Mouse (Mus musculus) embryonic facial prominence, embryonic 14.5 days (tissue): Measurements from ENCODE around the gene Theg. TPM values are rescaled to one million over a fixed set of nuclear protein-coding genes. Genes with fewer than 3 reads are reported as not detected.

Experiments
- ATAC-seq: fragments of 200-750 bp; cut with Nextera tagmentation; 2 replicates; pipeline ENCODE4 v1.8.0; 2017; ENCODE audit warnings: low read depth, moderate number of reproducible peaks, moderate TSS enrichment
- DNase-seq: peaks from one replicate; pipeline ENCODE4 v3.0.0-alpha.2; 2015; ENCODE audit warnings: low spot score
- H3K27ac ChIP-seq: fragments of 300-500 bp; sonication (generic); replicated peaks from 2 replicates; pipeline ENCODE4 v1.5.1; 2014; ENCODE audit warnings: low read depth, mild to moderate bottlenecking, low read length, moderate library complexity
- H3K27me3 ChIP-seq: fragments of 300-500 bp; sonication (generic); replicated peaks from 2 replicates; pipeline ENCODE4 v1.6.1; 2014; ENCODE audit warnings: low read length; ENCODE audit not compliant: control insufficient read depth, insufficient read depth
- H3K36me3 ChIP-seq: fragments of 300-500 bp; sonication (generic); 2 replicates; pipeline ENCODE4 v1.6.1; 2014; ENCODE audit warnings: low read length, mixed read lengths; ENCODE audit not compliant: control insufficient read depth, insufficient read depth
- H3K4me1 ChIP-seq: fragments of 300-500 bp; sonication (generic); 2 replicates; pipeline ENCODE4 v1.6.1; 2014; ENCODE audit warnings: antibody characterized with exemption, low read length; ENCODE audit not compliant: control insufficient read depth, insufficient read depth
- H3K4me2 ChIP-seq: fragments of 300-500 bp; sonication (generic); 2 replicates; pipeline ENCODE4 v1.6.1; 2014; ENCODE audit warnings: low read depth, mild to moderate bottlenecking, low read length, moderate library complexity, mixed read lengths
- H3K4me3 ChIP-seq: fragments of 300-500 bp; sonication (generic); 2 replicates; pipeline ENCODE4 v1.5.1; 2014; ENCODE audit warnings: low read depth, mild to moderate bottlenecking, low read length
- H3K9ac ChIP-seq: fragments of 300-500 bp; sonication (generic); 2 replicates; pipeline ENCODE4 v1.6.1; 2014; ENCODE audit warnings: low read depth, mild to moderate bottlenecking, low read length, moderate library complexity, mixed read lengths
- H3K9me3 ChIP-seq: fragments of 300-500 bp; sonication (generic); 2 replicates; pipeline ENCODE4 v1.6.1; 2016; ENCODE audit warnings: low read length; ENCODE audit not compliant: control insufficient read depth
- WGBS: fragments of 180-500 bp; shearing (Covaris S2); extraction: QIAGEN DNeasy Blood & Tissue Kit; methylation state at CpG from one replicate; pipeline ENCODE4 v1.1.7; 2014; 5-methylcytosine and 5-hydroxymethylcytosine counted together
- polyA plus RNA-seq: library from polyadenylated mRNA; unstranded; fragments of >200 nt; fragmentation: Nextera tagmentation; extraction: Ambion mirVana; gene quantifications from 2 replicates; pipeline ENCODE4 v1.2.1, GENCODE M21; 2014

The Theg gene
- polyA plus RNA-seq, 1 experiment from 2014 or later, result not detected

DNA sequence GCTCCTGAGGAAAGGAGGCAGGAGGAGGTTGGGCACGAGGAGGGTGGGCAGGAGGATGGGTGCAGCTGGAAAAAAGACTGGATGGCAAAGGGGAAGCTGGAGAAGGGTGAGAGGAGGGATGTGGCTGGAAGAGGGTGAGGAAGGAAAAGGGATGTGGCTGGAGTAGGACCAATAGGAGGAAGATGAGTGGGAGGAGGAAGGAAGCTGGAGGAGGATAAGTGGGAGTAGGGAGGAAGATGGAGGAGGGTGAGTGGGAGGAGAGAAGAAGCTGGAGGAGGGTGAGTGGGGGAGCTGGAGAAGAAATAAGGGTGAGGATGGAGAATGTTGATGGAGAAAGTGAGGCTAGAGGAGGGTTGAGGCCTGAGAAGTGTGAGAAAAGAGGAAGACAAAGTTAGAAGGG lies 51.7 kb downstream of the Theg start:
- Histone ChIP-seq H3K27me3 (no peaks in the 10 kb centered on the region), H3K9ac (no peak overlapping the region), H3K4me2 (no peak overlapping the region), H3K27ac (no peak overlapping the region), H3K4me1 (peaks cover 6% of the 10 kb centered on the region; the same call in 1 of the 2 replicates), H3K9me3 (no peaks in the 10 kb centered on the region), H3K36me3 (peaks cover 23% of the 10 kb centered on the region), H3K4me3 (no peak overlapping the region)
- DNase-seq (no peak), ATAC-seq (no peak)
- 63% methylated on average over 1 of the region's 1 CpGs for WGBS

DNA sequence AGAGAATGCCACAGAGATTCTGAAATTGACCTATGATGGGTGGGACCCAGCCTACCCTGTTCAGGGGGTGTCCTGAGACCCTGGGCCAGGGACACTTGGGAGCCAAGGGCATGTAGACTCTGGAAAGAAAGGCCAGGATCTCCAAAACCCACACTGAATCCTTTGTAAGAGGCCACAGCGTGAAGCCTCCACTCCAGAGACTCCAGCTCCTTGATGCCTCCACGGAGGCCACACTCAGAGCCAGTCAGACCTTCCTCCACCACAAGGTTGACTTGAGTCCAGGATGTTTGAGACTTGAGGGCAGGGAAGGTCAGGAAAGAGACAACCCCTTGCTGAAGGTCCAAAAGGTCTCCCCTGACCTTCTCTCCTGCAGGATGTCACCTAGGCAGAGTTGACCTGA lies 52.7 kb downstream of the Theg start:
- WGBS, result 83% methylated on average over 2 of the region's 2 CpGs
- Histone ChIP-seq H3K9ac (no peak overlapping the region), H3K36me3 (peaks cover 13% of the 10 kb centered on the region; the same call in 1 of the 2 replicates), H3K4me2 (no peak overlapping the region), H3K4me1 (peaks cover 6% of the 10 kb centered on the region; the same call in 1 of the 2 replicates), H3K27ac (no peak overlapping the region), H3K9me3 (no peaks in the 10 kb centered on the region), H3K4me3 (no peak overlapping the region), H3K27me3 (no peaks in the 10 kb centered on the region)
- ATAC-seq (no peak), DNase-seq (no peak)

DNA sequence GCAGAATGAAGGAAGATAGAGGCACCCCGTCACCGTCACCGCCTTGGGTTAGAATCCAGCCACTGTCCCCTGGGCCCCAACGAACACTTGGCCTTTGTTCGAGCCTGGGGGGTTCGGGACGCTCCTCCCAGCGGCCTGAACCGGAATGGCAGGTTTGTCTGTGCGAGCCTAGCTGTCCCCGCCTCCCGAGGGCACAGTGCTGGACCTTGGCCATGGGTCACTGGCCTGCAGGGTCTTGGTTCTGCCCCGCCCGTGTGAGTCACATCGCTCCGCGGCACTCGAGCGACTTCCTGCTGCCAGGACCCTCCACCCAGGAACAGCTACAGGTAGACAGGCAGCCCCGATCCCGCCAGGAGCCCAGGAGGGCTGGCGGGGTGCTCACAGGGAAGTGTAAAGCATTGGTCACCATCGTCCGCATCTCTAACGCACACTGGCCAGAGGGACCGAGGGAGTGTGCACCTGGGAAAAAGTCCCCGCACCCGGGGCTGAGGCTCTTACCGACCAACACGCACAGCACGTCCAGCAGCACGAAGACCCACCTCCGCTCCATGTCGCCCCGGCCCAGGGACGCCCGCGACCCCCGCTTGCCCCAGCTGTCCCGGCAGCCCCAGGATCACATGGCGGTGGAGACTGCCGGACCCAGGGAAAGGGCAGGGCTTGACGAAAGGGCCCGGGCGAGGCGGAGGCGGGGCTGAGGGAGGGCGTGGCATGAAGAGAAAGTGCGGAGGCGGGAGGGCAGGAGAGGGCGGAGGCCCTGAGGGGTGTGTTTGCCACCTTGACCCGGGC lies 53.8 kb downstream of the Theg start, which contains the start of gene Plpp2:
Plpp2 (minus strand) TSS at position 671 of the 786 bp plus-strand sequence.
- H3K27ac ChIP-seq, result no peak within 1 kb of the TSS
- peak within 1 kb of the TSS; percentile 96 for H3K4me2 ChIP-seq
- H3K9me3 ChIP-seq, result no peaks in the 10 kb centered on the region
- H3K27me3 ChIP-seq, result no peaks in the 10 kb centered on the region
- peaks cover 6% of the 10 kb centered on the region; the same call in 1 of the 2 replicates for H3K4me1 ChIP-seq
- DNase-seq (peak; percentile 75), ATAC-seq (peak; percentile 74)
- WGBS, result under 1% methylated on average over 45 of the region's 52 CpGs
- peak within 1 kb of the TSS; percentile 71 for H3K9ac ChIP-seq
- peak within 1 kb of the TSS; percentile 61 for H3K4me3 ChIP-seq
- H3K36me3 ChIP-seq, result peaks cover 3% of the 10 kb centered on the region; the same call in 1 of the 2 replicates

DNA sequence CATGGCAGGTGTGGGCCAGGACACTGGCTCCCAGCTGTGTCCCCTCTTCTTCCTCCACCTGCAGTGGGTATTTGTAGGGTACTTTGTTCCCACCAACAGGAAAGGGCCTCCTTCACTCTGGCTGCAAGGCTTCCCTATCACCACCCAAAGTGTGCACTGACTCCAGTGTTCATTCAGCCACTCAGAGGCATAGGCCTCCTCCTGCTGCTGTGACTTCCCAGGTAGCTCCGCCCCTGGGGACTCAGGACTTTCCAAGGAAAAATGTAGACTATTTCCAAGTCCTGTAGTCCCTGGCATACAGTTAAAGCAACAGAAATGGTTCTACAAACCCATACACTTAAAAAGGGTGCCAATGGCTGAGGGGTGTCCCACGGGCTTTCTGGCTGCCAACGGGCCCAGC lies 54.5 kb downstream of the Theg start:
- Histone ChIP-seq H3K36me3 (no peaks in the 10 kb centered on the region), H3K27me3 (no peaks in the 10 kb centered on the region), H3K4me1 (peaks cover 6% of the 10 kb centered on the region; the same call in 1 of the 2 replicates), H3K9ac (peak overlapping the region; percentile 71), H3K9me3 (no peaks in the 10 kb centered on the region), H3K4me3 (peak overlapping the region; percentile 61), H3K27ac (no peak overlapping the region), H3K4me2 (peak overlapping the region; percentile 96)
- DNase-seq (peak; percentile 28), ATAC-seq (no peak)
- WGBS, result 34% methylated on average over 3 of the region's 3 CpGs

DNA sequence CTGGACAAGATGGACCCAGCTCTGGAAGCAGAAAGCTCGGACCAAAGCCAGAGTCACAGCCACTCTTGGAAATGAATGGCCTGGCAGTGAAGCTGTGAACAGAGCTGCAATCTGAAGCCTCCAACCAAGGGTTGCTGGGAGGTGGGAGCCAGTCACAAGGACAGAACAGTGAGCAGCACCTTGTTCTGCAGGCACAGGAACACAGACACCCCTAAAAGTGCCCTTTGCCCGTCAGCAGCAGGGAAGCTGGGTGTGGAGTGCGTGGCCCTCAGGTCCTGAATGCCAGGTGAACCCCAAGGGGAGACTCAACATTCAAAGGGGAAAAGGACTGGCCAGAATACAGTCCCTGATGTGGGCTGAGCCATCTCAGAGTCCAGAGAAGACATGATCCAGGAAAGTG lies 55.5 kb downstream of the Theg start:
- 0 out of 2 replicates have a peak, but pooled peaks cover 3% of the 10 kb centered on the region for H3K36me3 ChIP-seq
- DNase-seq (no peak), ATAC-seq (no peak)
- H3K4me1 ChIP-seq, result peaks cover 6% of the 10 kb centered on the region; the same call in 1 of the 2 replicates
- no peak overlapping the region for H3K27ac ChIP-seq
- no peaks in the 10 kb centered on the region for H3K9me3 ChIP-seq
- no peak overlapping the region for H3K9ac ChIP-seq
- no peak overlapping the region for H3K4me3 ChIP-seq
- no peaks in the 10 kb centered on the region for H3K27me3 ChIP-seq
- no peak overlapping the region for H3K4me2 ChIP-seq
- WGBS, result 93% methylated on average over 3 of the region's 3 CpGs

DNA sequence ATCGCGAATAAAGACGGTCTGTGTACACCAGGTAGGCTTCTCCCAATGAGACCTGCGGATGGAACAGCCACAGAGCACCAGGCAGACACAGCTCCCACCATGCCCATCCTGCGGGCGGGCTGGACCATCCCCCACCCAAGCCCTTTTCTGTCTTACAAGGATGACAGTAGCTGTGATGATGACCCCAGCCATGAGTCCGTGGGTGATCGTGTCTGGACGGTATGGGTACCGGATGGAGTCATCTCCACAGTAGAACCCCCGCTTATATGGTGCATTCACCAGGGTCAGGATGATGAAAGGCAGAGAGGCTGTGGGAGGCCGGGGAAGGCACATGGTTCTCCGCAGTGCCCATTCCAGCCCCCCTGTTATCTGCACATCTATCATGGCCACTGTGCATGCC lies 56.4 kb downstream of the Theg start:
- Histone ChIP-seq H3K4me3 (no peak overlapping the region), H3K9ac (no peak overlapping the region), H3K4me1 (peaks cover 6% of the 10 kb centered on the region; the same call in 1 of the 2 replicates), H3K27ac (no peak overlapping the region), H3K27me3 (no peaks in the 10 kb centered on the region), H3K36me3 (0 out of 2 replicates have a peak, but pooled peaks cover 4% of the 10 kb centered on the region), H3K4me2 (no peak overlapping the region), H3K9me3 (no peaks in the 10 kb centered on the region)
- WGBS, result 95% methylated on average over 13 of the region's 13 CpGs
- no peak for ATAC-seq
- DNase-seq, result no peak

DNA sequence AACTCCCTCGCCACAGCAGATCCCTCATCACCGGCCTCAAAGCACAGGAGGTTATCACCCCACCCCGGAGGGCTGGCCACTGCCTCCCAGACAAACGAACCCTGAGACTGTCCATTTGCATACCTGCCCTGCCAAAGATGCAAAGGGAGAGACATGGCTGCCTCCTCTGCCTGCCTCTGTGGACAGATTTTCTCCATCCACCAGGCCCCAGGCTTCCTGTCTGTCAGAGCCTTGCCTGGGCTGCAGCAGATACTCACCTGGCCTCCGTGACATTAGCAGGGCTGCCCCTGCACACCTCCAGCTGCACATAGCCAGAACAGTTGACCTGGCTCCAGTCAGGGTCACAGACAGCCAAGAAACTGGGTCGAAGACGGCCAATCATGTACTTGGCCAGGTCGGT lies 56.9 kb downstream of the Theg start:
- ATAC-seq, result no peak
- H3K27me3 ChIP-seq, result no peaks in the 10 kb centered on the region
- WGBS, result 85% methylated on average over 7 of the region's 8 CpGs
- no peak overlapping the region for H3K4me2 ChIP-seq
- H3K27ac ChIP-seq, result no peak overlapping the region
- peaks cover 6% of the 10 kb centered on the region; the same call in 1 of the 2 replicates for H3K4me1 ChIP-seq
- no peak overlapping the region for H3K9ac ChIP-seq
- DNase-seq, result no peak
- H3K9me3 ChIP-seq, result no peaks in the 10 kb centered on the region
- no peak overlapping the region for H3K4me3 ChIP-seq
- 0 out of 2 replicates have a peak, but pooled peaks cover 4% of the 10 kb centered on the region for H3K36me3 ChIP-seq

DNA sequence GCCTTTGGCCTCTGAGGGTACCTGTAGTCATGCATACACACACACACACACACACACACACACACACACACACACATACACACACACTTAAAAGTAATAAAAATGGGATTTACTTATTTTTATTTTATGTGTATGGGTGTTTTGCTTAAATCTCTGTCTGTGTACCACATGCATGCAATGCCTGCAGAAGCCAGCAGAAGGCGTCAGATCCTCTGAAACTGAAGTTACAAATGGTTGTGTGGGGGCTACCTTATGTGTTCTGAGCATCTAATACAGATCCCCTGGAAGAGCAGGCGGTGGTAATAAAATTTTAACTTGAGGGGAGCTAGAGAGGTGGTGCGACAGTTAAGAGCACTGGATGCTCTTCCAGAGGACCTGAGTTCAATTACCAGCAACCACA lies 59.0 kb downstream of the Theg start:
- Histone ChIP-seq H3K36me3 (0 out of 2 replicates have a peak, but pooled peaks cover 4% of the 10 kb centered on the region), H3K4me1 (peaks cover 6% of the 10 kb centered on the region; the same call in 1 of the 2 replicates), H3K27me3 (no peaks in the 10 kb centered on the region), H3K4me2 (no peak overlapping the region), H3K9me3 (no peaks in the 10 kb centered on the region), H3K4me3 (no peak overlapping the region), H3K9ac (no peak overlapping the region), H3K27ac (no peak overlapping the region)
- ATAC-seq (no peak), DNase-seq (no peak)
- WGBS, result 85% methylated on average over 3 of the region's 3 CpGs
